Mouse (Mus musculus) C2C12 (cell line): ENCODE measurements around the gene Ecm1. TPM values are rescaled to one million over a fixed set of nuclear protein-coding genes. Genes with fewer than 3 reads are reported as not detected.

Experiments used
- H3K27me3 ChIP-seq: one replicate; pipeline ENCODE4 v1.6.1; 2011; ENCODE audit not compliant: control insufficient read depth, insufficient read depth, insufficient read length
- H3K36me3 ChIP-seq: one replicate; pipeline ENCODE4 v1.6.1; 2011; ENCODE audit not compliant: control insufficient read depth, insufficient read depth
- H3K4me3 ChIP-seq: one replicate; pipeline ENCODE4 v1.5.1; 2011; ENCODE audit warnings: mild to moderate bottlenecking, control low read depth; ENCODE audit not compliant: poor library complexity, insufficient read depth, severe bottlenecking
- H3K79me2 ChIP-seq: one replicate; pipeline ENCODE4 v1.6.1; 2011; ENCODE audit not compliant: control insufficient read depth, insufficient read depth
- H3K79me3 ChIP-seq: one replicate; pipeline ENCODE4 v1.6.1; 2011; ENCODE audit warnings: low read depth, control low read depth
- H3ac ChIP-seq: one replicate; pipeline ENCODE3; 2011; ENCODE audit warnings: low read depth; ENCODE audit not compliant: control insufficient read depth, insufficient read length
- CEBPB ChIP-seq: IDR thresholded peaks from one replicate; pipeline ENCODE4 v1.6.1; 2011; ENCODE audit warnings: low read depth, mild to moderate bottlenecking, control low read depth, moderate library complexity
- CTCF ChIP-seq: IDR thresholded peaks from one replicate; pipeline ENCODE4 v1.5.1; 2011; ENCODE audit not compliant: control insufficient read depth, insufficient read depth, insufficient read length
- FOSL1 ChIP-seq: IDR thresholded peaks from one replicate; pipeline ENCODE4 v1.8.0; 2011; ENCODE audit warnings: mild to moderate bottlenecking, low read length; ENCODE audit not compliant: poor library complexity, insufficient read depth, severe bottlenecking
- MAX ChIP-seq: IDR thresholded peaks from one replicate; pipeline ENCODE4 v1.6.1; 2011; ENCODE audit warnings: mild to moderate bottlenecking, control low read depth
- MYOD1 ChIP-seq: IDR thresholded peaks from one replicate; pipeline ENCODE4 v1.6.1; 2011; ENCODE audit warnings: low read depth; ENCODE audit not compliant: control insufficient read depth, insufficient read length
- MYOG ChIP-seq: IDR thresholded peaks from one replicate; pipeline ENCODE4 v1.6.1; 2011; ENCODE audit not compliant: control insufficient read depth, insufficient read length; ENCODE audit errors: extremely low read depth
- USF1 ChIP-seq: IDR thresholded peaks from one replicate; pipeline ENCODE4 v1.6.1; 2011; ENCODE audit warnings: low read depth, mild to moderate bottlenecking, control low read depth, moderate library complexity
- polyA plus RNA-seq: library from polyadenylated mRNA; unstranded; fragments of >200 nt; fragmentation: generic; extraction: Trizol; gene quantifications from one replicate; pipeline ENCODE4 v1.2.1, GENCODE M21; 2012; ENCODE audit warnings: missing spikeins

Ecm1 gene
- polyA plus RNA-seq, 1 experiment, result 189 TPM

DNA sequence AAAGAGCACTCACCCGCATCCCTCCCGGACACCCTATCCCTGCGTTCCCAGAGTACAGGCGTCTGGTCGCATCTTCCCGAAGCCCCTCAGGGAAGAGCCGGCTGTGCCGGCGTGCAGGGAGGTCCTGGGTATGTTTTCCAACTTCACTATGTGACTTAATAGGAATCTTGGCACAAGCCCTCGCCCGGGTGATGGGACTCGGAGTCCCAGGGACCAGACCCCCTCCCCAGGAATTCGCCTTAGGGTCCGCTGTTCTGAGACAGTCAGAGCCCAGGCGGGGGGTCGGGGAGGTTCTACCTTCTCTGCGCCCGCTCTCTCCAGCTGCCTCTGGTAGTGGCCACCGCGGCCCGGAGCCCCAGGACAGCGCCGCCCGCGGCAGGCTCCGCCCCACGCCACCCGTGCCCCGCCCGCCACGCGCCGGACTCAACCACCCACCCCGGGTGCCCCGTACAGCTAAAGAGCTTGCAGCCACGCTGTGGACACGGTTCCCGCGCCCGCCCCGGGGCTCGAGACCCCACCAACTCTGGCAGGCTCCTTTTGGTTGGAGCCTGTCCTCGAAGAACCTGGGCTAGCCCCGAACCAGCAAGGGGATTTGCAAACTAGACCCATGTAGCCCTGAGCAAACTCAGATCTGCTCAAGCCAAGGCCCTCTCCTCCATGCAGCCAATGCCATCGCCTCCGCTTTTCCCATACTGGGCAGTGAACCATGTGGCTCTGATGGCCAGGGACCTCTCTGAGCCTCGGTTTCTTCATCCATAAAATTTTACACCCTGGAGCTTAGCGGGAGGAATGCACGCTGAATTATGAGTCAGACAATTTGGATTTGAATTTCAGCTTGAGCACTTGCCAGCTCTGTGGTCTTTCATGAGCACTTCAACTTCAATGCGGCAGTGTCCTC lies 51.6 kb downstream of the Ecm1 start, which contains the start of gene Adamtsl4:
Adamtsl4 (minus strand) TSS at position 394 of the 898 bp plus-strand sequence.
- Histone ChIP-seq H3K79me2 (peaks cover 4% of the 10 kb centered on the region), H3K79me3 (peaks cover 2% of the 10 kb centered on the region), H3ac (peak within 1 kb of the TSS; percentile 73), H3K4me3 (peak within 1 kb of the TSS; percentile 38), H3K27me3 (no peaks in the 10 kb centered on the region), H3K36me3 (no peaks in the 10 kb centered on the region)
- TF ChIP-seq MYOD1 (no peak), USF1 (peak; percentile 29), MAX (peak; percentile 88), FOSL1 (peak; percentile 61), CTCF (peak; percentile 9)

- no peak for TF ChIP-seq MAX
- no peak for TF ChIP-seq CTCF
- no peak for TF ChIP-seq MYOD1
- no peak for TF ChIP-seq CEBPB
- no peak for TF ChIP-seq FOSL1
- TF ChIP-seq USF1, result no peak
- TF ChIP-seq MYOG, result no peak
- H3K27me3 ChIP-seq, result no peaks in the 10 kb centered on the region
- no peaks in the 10 kb centered on the region for H3K36me3 ChIP-seq
- peaks cover 2% of the 10 kb centered on the region for H3K79me3 ChIP-seq
- H3K79me2 ChIP-seq, result peaks cover 4% of the 10 kb centered on the region
- peak overlapping the region; percentile 73 for H3ac ChIP-seq
- peak overlapping the region; percentile 38 for H3K4me3 ChIP-seq
Measured at GRCm38 (mm10) chr3:95687168-95687523, 52.2 kb downstream of the Ecm1 start.

- Histone ChIP-seq H3ac (peak overlapping the region; percentile 14), H3K4me3 (peak overlapping the region; percentile 38), H3K79me3 (peaks cover 2% of the 10 kb centered on the region), H3K27me3 (no peaks in the 10 kb centered on the region), H3K36me3 (no peaks in the 10 kb centered on the region), H3K79me2 (peaks cover 4% of the 10 kb centered on the region)
- TF ChIP-seq CTCF, result no peak
- TF ChIP-seq FOSL1, result no peak
- no peak for TF ChIP-seq MYOG
- TF ChIP-seq MAX, result no peak
- no peak for TF ChIP-seq USF1
Measured at GRCm38 (mm10) chr3:95686492-95687167, 52.7 kb downstream of the Ecm1 start.

DNA sequence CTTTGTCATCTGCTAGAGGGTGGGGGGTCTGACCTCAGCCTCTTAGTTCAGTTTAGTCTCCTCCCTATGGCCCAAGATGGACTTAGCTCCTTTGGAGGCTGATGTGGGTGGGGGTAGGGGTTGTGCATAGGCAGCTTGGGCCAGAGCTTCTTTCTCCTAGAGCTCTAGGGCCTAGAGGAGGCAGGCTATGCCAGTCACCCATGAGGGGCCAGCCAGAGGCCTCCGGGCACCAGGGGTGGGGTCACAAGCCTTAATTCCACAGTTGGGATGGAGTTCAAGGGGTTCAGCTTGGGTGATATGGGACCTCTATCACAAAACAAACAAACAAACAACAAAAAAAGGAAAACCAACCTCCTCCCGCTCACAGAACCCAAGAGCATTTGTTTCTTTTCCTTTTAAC lies 53.7 kb downstream of the Ecm1 start:
- H3K79me3 ChIP-seq, result peaks cover 2% of the 10 kb centered on the region
- TF ChIP-seq MYOD1 (no peak), CTCF (no peak), MYOG (no peak), MAX (no peak), CEBPB (no peak)
- no peaks in the 10 kb centered on the region for H3K36me3 ChIP-seq
- no peaks in the 10 kb centered on the region for H3K27me3 ChIP-seq
- no peak overlapping the region for H3ac ChIP-seq
- H3K4me3 ChIP-seq, result no peak overlapping the region
- peaks cover 4% of the 10 kb centered on the region for H3K79me2 ChIP-seq

DNA sequence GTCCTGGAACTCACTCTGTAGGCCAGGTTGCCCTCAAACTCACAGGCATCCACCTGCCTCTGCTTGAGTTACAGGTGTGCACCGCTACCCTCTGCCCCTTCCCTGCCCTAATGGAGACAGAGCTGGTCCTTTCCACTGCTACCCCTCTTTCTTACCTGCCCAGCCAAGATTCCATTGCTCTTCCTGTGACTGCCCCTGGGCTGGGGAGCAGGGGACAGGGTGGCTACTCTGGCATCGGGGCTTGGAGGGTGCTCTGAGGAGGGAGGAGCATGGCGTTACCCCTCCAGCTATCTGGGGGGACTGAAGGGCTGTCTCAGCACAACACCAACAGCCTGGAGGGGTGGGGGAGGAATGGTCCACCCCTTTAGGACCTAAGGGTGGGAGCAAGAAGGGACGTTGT lies 54.1 kb downstream of the Ecm1 start:
- no peak for TF ChIP-seq CEBPB
- TF ChIP-seq MAX, result no peak
- TF ChIP-seq MYOG, result no peak
- TF ChIP-seq USF1, result no peak
- no peak for TF ChIP-seq CTCF
- peaks cover 2% of the 10 kb centered on the region for H3K79me3 ChIP-seq
- no peak overlapping the region for H3ac ChIP-seq
- no peak overlapping the region for H3K4me3 ChIP-seq
- H3K36me3 ChIP-seq, result no peaks in the 10 kb centered on the region
- no peaks in the 10 kb centered on the region for H3K27me3 ChIP-seq
- peaks cover 4% of the 10 kb centered on the region for H3K79me2 ChIP-seq

DNA sequence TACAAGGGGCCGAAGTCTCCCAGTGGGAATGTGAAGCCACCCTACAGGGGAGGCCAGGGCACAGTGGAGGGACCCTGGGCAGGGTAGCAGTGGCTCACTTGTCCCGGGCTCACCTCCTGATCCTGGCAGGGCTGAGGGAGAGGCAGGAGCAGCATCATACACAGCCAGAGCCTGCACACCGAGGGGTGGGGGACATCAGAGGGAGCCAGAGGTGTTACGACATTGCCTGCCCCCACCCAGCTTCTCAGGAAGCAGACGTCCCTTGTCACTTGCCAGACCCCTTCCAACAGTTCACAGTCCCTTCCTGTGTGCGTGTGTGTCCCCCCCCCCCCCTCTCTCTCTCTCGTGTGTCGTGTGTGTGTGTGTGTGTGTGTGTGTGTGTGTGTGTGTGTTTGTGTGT lies 54.5 kb downstream of the Ecm1 start:
- Histone ChIP-seq H3ac (no peak overlapping the region), H3K4me3 (no peak overlapping the region), H3K79me3 (peaks cover 2% of the 10 kb centered on the region), H3K79me2 (peaks cover 4% of the 10 kb centered on the region), H3K36me3 (no peaks in the 10 kb centered on the region), H3K27me3 (no peaks in the 10 kb centered on the region)
- TF ChIP-seq MYOG (no peak), CEBPB (no peak), MYOD1 (no peak), CTCF (no peak), FOSL1 (no peak), USF1 (no peak), MAX (no peak)
